Mouse (Mus musculus) bone marrow, adult 2 months (tissue): ENCODE measurements around the gene Eml3. TPM values are rescaled to one million over a fixed set of nuclear protein-coding genes. Genes with fewer than 3 reads are reported as not detected.

Experiments
- H3K27ac ChIP-seq: fragments of 200-500 bp; 2 replicates; pipeline ENCODE4 v1.5.1; 2012; ENCODE audit warnings: low read depth, mild to moderate bottlenecking, control low read depth, inconsistent platforms, low read length; ENCODE audit not compliant: control insufficient read depth, poor library complexity, insufficient read depth
- H3K4me1 ChIP-seq: fragments of 200-500 bp; 2 replicates; pipeline ENCODE4 v1.6.1; 2011; ENCODE audit warnings: low read length; ENCODE audit not compliant: control insufficient read depth, insufficient read depth
- H3K4me3 ChIP-seq: fragments of 200-500 bp; replicated peaks from 2 replicates; pipeline ENCODE3; 2011; ENCODE audit warnings: mild to moderate bottlenecking, low read depth, low read length, control low read depth; ENCODE audit not compliant: control insufficient read depth
- CTCF ChIP-seq: fragments of 200-500 bp; IDR thresholded peaks from 2 replicates; pipeline ENCODE4 v1.5.1; 2011; ENCODE audit warnings: low read length, control low read depth; ENCODE audit not compliant: control insufficient read depth, insufficient read depth
- POLR2A ChIP-seq: fragments of 200-500 bp; IDR thresholded peaks from 2 replicates; pipeline ENCODE4 v1.6.1; 2011; ENCODE audit warnings: low read depth, mild to moderate bottlenecking, control low read depth, low read length, borderline replicate concordance; ENCODE audit not compliant: control insufficient read depth
- WGBS: fragments of 180-500 bp; shearing (Covaris S2); methylation state at CpG from one replicate; pipeline ENCODE4 v1.1.7; 2018; 5-methylcytosine and 5-hydroxymethylcytosine counted together
- polyA plus RNA-seq: library from polyadenylated mRNA; stranded (reverse); fragments of >200 nt; gene quantifications from 2 replicates; pipeline ENCODE4 v1.2.4, GENCODE M21; 2011; ENCODE audit warnings: low replicate concordance; ENCODE audit not compliant: missing spikeins, insufficient read depth, insufficient read length

Gene Eml3
- polyA plus RNA-seq, result 31.1 and 54.7 TPM in 2 replicates

GRCm38 (mm10) chr19:8929224-8930088 lies at the start of gene Eml3, which contains the start of gene Rom1:
Gene Eml3, plus strand, starts transcription at chr19:8929552.
Gene Rom1, minus strand, starts transcription at chr19:8929356.
- Histone ChIP-seq H3K4me1 (peaks cover 1% of the 10 kb centered on the region), H3K27ac (peak within 1 kb of the TSS; percentile 96), H3K4me3 (peak within 1 kb of the TSS; percentile 75)
- TF ChIP-seq POLR2A (no peak; the same call in 1 of the 2 replicates), CTCF (peak; percentile 42; the same call in 1 of the 2 replicates)
- under 1% methylated on average over 74 of the region's 74 CpGs for WGBS

DNA sequence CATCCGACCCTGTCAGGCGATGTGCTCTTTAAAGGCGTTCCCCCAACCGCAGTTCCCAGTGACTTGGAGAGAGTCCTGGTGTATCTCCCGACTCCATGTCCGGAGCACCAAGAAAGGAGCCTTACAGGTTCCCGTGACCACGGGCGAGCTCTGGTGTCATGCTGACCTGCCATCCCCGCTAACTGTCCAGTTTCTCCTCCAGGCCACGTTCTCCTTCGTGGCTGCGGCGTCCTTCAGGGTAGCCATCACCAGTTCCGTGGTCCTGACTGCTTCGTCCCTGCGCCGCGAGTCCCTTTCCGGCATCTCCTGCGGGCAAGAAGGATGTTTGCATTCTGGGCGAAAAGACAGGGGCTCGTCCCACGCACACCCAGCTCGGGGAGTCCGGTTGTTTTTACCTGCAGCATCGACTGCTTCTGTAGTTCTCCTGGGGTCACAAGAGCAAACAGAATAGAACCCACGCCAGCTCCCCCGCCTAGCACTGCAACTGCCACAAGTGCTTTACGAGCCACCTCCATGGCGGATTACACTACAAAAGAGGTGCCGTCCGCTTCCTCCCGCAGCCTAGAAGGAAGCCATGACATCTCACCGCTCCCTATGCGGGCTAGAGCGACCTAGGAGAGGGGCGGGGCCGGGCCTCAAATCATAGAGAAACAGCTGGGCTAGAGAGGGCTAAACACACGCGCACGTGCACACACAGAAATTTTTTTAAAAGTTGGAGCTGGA lies 48.9 kb upstream of the Eml3 start, which contains the start of gene Uqcc3:
Uqcc3 (minus strand) TSS at position 613 of the 723 bp plus-strand sequence.
- under 1% methylated on average over 42 of the region's 42 CpGs for WGBS
- peak within 1 kb of the TSS; percentile 79 for H3K27ac ChIP-seq
- TF ChIP-seq CTCF, result no peak; the same call in 1 of the 2 replicates
- peak; percentile 64 for TF ChIP-seq POLR2A

GRCm38 (mm10) chr19:8881034-8881392 lies 48.3 kb upstream of the Eml3 start:
- Histone ChIP-seq H3K4me1 (no peaks in the 10 kb centered on the region; the same call in 1 of the 2 replicates), H3K27ac (no peak overlapping the region), H3K4me3 (peak overlapping the region; percentile 46)
- TF ChIP-seq CTCF (no peak), POLR2A (no peak)
- 3% methylated on average over 3 of the region's 3 CpGs for WGBS

More for the DNA sequence above, 48.9 kb upstream of the Eml3 start, which contains the start of gene Uqcc3:
- Histone ChIP-seq H3K4me3 (peak within 1 kb of the TSS; percentile 92), H3K4me1 (no peaks in the 10 kb centered on the region; the same call in 1 of the 2 replicates)

DNA sequence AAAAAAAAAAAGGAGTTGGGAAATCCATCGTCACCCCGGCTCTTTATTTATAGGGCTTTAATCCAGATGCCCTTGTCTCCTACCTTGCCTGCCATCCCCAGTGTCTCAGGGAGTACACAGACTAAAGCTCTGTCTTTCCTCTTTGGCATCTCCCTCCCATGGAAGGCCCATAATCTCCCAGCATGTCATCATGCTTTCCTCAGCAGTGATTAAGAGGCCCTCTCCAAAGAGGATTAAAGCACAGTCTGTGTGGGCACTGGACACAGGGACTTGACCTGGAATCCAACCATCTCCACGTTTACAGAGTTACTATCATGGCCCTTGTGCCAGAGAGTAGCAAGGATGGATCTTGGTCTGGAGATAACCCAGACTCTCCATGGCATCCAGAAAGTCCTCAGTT lies 45.7 kb upstream of the Eml3 start, which contains the start of the genes Lbhd1 and Gm49403:
Lbhd1 (plus strand) TSS at position 117 of the 400 bp plus-strand sequence.
Gm49403 (plus strand) TSS at position 315 of the 400 bp plus-strand sequence.
- WGBS, result 77% methylated on average over 3 of the region's 3 CpGs
- no peak for TF ChIP-seq POLR2A
- Histone ChIP-seq H3K4me1 (peaks cover 2% of the 10 kb centered on the region; the same call in 1 of the 2 replicates), H3K27ac (no peak within 1 kb of the TSS), H3K4me3 (no peak within 1 kb of the TSS)

DNA sequence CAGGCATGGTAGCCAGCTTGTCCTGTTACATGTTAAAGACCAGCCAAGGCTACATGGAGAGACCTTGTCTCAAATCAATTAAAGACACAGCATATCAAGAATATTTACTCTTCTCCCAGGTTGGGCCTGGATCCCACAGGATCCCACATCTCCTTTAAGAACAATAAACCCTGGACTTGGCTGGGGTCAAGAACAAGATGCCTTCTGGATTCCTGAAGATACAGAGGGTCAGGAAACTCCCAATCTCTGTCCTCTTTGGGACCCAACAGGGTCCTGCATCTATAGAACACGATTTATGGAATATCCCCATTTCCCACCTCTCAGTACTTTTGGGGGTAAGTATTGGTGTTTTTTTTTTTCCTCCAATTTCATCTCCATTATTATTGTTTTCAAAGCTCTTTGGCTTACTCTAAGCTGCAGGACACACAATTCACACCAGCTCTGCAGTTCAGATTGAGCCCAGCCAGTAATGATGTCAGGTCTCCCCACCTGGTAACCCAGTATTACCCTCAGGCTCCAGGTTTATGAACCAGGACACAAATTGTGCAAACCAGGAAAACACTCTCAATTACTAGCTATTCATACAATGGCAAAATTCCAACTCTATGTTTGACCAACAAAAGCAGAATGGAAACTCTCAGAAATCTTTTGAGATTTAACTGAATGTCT lies 42.3 kb upstream of the Eml3 start:
- Histone ChIP-seq H3K27ac (no peak overlapping the region), H3K4me3 (no peak overlapping the region), H3K4me1 (peaks cover 3% of the 10 kb centered on the region; the same call in 1 of the 2 replicates)
- no peak for TF ChIP-seq CTCF
- no peak for TF ChIP-seq POLR2A
- WGBS, result 61% methylated on average over 1 of the region's 1 CpGs

DNA sequence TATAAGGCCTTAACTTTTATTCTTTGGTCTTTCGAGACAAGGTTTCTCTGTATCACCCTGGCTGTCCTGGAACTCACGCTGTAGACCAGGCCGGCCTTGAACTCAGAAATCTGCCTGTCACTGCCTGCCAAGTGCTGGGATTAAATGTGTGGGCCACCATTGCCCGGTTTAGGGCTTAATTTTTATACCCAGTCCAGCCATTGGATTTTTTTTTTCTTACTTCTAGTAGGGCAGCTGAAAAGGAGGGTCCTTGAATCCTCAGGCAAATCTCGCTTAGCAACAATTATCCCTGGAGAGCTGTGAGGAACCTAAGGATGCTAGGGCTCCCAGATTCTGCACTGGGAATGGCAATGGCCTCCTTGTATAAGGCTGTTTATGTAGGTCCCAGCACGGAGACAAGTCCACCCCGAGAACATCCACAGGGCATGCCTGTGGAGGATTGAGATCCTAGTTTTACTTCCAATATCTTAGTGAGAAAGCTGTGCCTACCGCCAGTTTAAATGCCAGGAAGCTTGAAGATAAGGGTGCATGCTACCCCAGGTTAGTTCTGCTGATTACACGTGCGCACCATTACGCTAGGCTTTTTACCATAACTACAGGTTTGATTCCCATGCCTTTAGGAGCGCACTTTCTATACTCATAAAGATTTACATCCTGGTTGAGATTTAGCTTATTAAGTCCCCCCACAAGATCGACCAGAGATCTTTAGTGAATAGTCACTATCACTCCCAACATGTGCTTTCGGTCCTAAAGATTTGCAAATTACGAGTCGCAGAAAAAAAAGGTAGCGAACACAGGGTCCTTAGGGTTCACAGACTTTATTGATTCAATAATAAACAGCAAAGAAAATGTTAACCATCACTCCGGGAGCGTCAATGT lies 41.5 kb upstream of the Eml3 start:
- TF ChIP-seq POLR2A (no peak), CTCF (no peak)
- WGBS, result 22% methylated on average over 19 of the region's 19 CpGs
- H3K4me3 ChIP-seq, result peak overlapping the region; percentile 98

More for the DNA sequence above, 41.5 kb upstream of the Eml3 start:
- Histone ChIP-seq H3K4me1 (peaks cover 3% of the 10 kb centered on the region; the same call in 1 of the 2 replicates), H3K27ac (no peak overlapping the region)
